Mouse (Mus musculus): ENCODE measurements around the gene Mageb16.

The Mageb16 gene

GRCm38 (mm10) chrX:79671411-79671810 is at the start of gene Mageb16:
TSS of gene Mageb16 (minus strand) at chrX:79671435.
- in situ Hi-C loops (cut with MboI, MseI) = no loop called here

GRCm38 (mm10) chrX:79651091-79651490 is 20.1 kb downstream of the Mageb16 start:
- in situ Hi-C loops (cut with MboI, MseI) = no loop called here

GRCm38 (mm10) chrX:79635396-79635795 is 35.8 kb downstream of the Mageb16 start:
- in situ Hi-C loops (cut with MboI, MseI) = no loop called here

- in situ Hi-C loops (cut with MboI, MseI) = no loop called here
These were observed 64.8 kb downstream of the Mageb16 start for GRCm38 (mm10) chrX:79606462-79606861.

Measured in T-helper 1 cell (primary cell).